Mouse (Mus musculus) small intestine, adult 2 months (tissue): Measurements from ENCODE around the gene Znhit2. TPM values are rescaled to one million over a fixed set of nuclear protein-coding genes. Genes with fewer than 3 reads are reported as not detected.

Experiments
- H3K27ac ChIP-seq: fragments of 200-500 bp; 2 replicates; pipeline ENCODE4 v1.5.1; 2012; ENCODE audit warnings: low read depth, low read length, control low read depth, inconsistent platforms; ENCODE audit not compliant: insufficient read depth
- H3K27me3 ChIP-seq: fragments of 200-500 bp; 2 replicates; pipeline ENCODE4 v1.6.1; 2012; ENCODE audit warnings: mild to moderate bottlenecking, moderate library complexity, low read length, inconsistent platforms; ENCODE audit not compliant: control insufficient read depth, insufficient read depth
- H3K36me3 ChIP-seq: fragments of 200-500 bp; 2 replicates; pipeline ENCODE4 v1.6.1; 2012; ENCODE audit warnings: mild to moderate bottlenecking, low read length, control low read depth, inconsistent platforms; ENCODE audit not compliant: control insufficient read depth, insufficient read depth
- H3K4me1 ChIP-seq: fragments of 200-500 bp; 2 replicates; pipeline ENCODE4 v1.6.1; 2012; ENCODE audit warnings: low read length, inconsistent platforms, mixed read lengths; ENCODE audit not compliant: control insufficient read depth, insufficient read depth, insufficient read length
- H3K4me3 ChIP-seq: fragments of 200-500 bp; 2 replicates; pipeline ENCODE4 v1.5.1; 2012; ENCODE audit warnings: low read depth, mild to moderate bottlenecking, control low read depth, inconsistent platforms, low read length, moderate library complexity
- CTCF ChIP-seq: fragments of 200-500 bp; IDR thresholded peaks from 2 replicates; pipeline ENCODE4 v1.5.1; 2012; ENCODE audit warnings: low read depth, mild to moderate bottlenecking, control low read depth, inconsistent platforms, low read length, moderate library complexity, mixed read lengths; ENCODE audit not compliant: insufficient replicate concordance, insufficient read length; ENCODE audit errors: extremely low read depth
- POLR2A ChIP-seq: fragments of 200-500 bp; IDR thresholded peaks from 2 replicates; pipeline ENCODE4 v1.6.1; 2012; ENCODE audit warnings: low read depth, mild to moderate bottlenecking, control low read depth, inconsistent platforms, low read length, moderate library complexity
- WGBS: fragments of 180-500 bp; shearing (Covaris S2); methylation state at CpG from one replicate; pipeline ENCODE4 v1.1.7; 2018; 5-methylcytosine and 5-hydroxymethylcytosine counted together
- polyA plus RNA-seq: library from polyadenylated mRNA; depleted of rRNA; stranded (reverse); fragments of >200 nt; gene quantifications from 2 replicates; pipeline ENCODE4 v1.2.3, GENCODE M21; 2012

Znhit2 gene
- polyA plus RNA-seq, 1 experiment: 78.1 TPM

DNA sequence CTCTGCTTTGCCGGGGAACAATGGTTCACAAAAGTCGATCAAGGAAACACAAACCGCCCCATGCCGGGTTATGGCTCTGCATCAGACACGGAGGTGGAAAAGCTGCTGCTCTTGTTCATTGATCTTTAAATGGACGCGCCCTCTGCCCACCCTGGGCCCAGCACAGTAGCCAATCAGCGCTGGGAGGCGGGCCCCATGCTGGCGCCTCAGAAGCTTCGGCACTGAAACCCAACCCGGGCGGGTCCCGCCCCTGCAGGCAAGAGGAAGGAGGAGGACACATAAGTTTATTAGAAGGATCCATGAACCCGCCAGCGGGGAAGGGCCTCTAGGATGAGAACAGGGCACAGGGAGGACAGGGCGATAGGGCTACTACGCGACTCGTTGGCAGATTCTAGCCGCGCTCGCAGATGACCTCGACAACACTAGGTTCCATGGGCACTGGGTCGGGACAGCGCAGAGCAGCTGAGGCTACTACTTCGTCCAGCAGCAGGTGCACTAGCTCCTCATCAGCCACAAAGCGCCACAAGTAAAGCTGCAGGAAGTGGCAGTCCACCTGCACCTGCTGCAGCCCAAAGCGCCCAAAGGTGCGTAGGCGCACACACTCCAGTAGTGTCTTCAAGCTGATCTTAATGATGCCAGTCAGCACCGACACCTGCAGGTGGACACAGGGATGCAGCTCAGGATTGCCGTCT, 6.9 kb downstream of the Znhit2 start, which contains the start of gene Tm7sf2:
Tm7sf2 (minus strand) TSS at position 650 of the 692 bp plus-strand sequence.
- 4% methylated on average over 33 of the region's 33 CpGs for WGBS
- peaks cover 21% of the 10 kb centered on the region; the same call in 1 of the 2 replicates for H3K36me3 ChIP-seq
- no peak for TF ChIP-seq CTCF
- TF ChIP-seq POLR2A: peak; percentile 40
- peaks cover 8% of the 10 kb centered on the region for H3K4me1 ChIP-seq
- peak within 1 kb of the TSS; percentile 86 for H3K27ac ChIP-seq
- peak within 1 kb of the TSS; percentile 67 for H3K4me3 ChIP-seq
- no peaks in the 10 kb centered on the region for H3K27me3 ChIP-seq

DNA sequence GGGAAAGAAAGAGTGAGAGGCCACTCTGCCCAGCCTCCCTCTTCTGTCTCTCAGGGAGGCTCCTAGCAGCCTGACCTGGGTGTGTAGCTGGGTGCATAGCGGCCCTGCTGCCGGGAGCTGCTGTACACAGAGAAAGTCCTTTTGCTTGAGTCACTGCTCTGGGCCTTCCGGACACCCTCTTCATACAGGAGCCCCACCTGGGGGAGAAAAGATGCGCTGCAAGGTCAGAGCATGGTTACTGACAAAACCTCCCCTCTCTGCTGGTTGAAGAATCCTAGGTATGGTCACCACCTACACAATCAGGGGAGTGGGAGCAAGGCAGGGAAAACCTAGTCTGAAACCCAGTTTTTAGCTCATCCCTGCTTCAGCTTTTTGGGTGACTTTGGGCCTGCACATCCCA, 8.0 kb downstream of the Znhit2 start:
- H3K27me3 ChIP-seq: no peaks in the 10 kb centered on the region
- H3K4me3 ChIP-seq: no peak overlapping the region
- no peak for TF ChIP-seq POLR2A
- H3K4me1 ChIP-seq: peaks cover 8% of the 10 kb centered on the region
- 74% methylated on average over 4 of the region's 4 CpGs for WGBS
- no peak overlapping the region for H3K27ac ChIP-seq
- peaks cover 27% of the 10 kb centered on the region for H3K36me3 ChIP-seq

DNA sequence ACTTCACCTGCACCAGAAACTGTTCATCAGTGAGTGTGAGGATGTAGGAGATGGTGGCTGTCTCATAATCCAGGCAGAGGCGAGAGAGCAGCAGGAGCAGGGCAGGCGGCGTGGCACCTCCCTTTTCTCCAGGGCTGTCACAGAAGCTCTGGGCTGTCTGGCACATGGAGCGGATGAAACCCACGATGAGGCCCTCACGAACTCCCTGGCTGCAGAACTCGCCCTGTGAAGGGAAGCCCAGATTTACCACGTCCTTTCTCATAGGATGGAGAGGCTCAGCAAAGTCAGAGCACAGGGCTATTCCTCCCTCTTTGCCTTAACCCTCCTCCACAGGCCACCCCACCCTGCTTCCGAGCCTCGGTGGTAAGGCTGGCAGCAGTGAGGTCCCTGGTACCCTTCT, 8.9 kb downstream of the Znhit2 start:
- H3K36me3 ChIP-seq: peaks cover 28% of the 10 kb centered on the region
- H3K27me3 ChIP-seq: no peaks in the 10 kb centered on the region
- H3K4me1 ChIP-seq: peaks cover 8% of the 10 kb centered on the region
- WGBS: 93% methylated on average over 10 of the region's 10 CpGs
- TF ChIP-seq POLR2A (no peak), CTCF (no peak)
- H3K4me3 ChIP-seq: no peak overlapping the region
- H3K27ac ChIP-seq: no peak overlapping the region

DNA sequence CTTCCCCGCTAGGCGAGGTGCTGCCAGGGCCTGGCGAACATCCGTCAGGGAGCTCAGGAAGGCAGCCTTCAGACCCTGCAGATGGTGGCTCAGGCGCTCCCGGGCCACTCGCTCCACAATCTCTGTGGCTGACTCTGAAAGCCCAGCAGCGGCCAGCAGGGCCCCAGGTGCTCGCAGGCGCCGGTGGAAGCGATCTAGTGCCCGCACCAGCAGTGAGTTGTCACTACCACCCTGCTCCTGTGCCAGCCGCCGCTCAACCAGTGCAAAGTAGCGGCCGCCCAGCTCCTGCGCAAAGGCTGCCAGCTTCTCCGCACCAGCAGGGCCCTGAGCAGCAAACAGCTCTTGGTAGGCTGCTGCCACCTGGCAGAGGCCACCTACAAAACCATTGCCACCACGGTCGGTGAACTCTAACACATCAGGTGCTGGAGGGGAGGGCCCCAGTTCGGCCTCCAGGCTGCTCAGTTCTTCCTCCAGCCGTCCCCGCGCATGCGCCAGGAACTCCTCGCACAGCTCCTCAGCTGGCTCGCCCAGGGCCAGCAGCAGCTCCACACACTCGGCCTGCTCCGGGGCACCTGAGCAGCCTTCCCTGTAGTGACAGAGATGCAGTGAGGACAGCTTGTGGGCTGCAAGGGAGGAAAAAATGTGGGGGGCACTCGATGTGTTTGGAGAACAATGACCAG, 9.7 kb downstream of the Znhit2 start:
- no peak overlapping the region for H3K4me3 ChIP-seq
- no peak for TF ChIP-seq CTCF
- no peak for TF ChIP-seq POLR2A
- WGBS: 90% methylated on average over 31 of the region's 31 CpGs

DNA sequence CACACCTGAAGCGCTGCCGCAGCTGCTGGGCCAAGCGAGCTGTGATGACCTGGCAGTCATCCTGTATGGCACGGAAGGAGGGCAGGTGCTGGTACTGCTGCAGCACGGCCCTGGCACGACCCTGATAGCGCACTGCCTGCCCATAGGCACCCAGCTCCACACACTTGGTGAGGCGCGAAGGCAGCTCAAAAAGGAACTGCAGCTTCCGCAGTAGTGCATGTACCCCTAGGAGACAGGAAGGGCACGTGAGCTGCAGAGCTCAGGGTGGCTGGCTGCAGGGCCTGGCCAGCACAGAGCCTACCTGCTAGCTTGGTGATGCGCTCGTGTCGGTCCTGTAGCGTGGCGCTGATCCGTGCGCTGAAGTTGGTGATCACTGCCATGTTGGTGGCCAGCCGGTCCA, 10.3 kb downstream of the Znhit2 start:
- Histone ChIP-seq H3K27ac (no peak overlapping the region), H3K4me3 (no peak overlapping the region), H3K27me3 (no peaks in the 10 kb centered on the region), H3K4me1 (peaks cover 11% of the 10 kb centered on the region), H3K36me3 (peaks cover 33% of the 10 kb centered on the region)
- 95% methylated on average over 19 of the region's 19 CpGs for WGBS
- TF ChIP-seq CTCF (no peak), POLR2A (no peak)

More for the DNA sequence above, 9.7 kb downstream of the Znhit2 start:
- peaks cover 33% of the 10 kb centered on the region for H3K36me3 ChIP-seq
- H3K27ac ChIP-seq: no peak overlapping the region
- peaks cover 8% of the 10 kb centered on the region for H3K4me1 ChIP-seq
- no peaks in the 10 kb centered on the region for H3K27me3 ChIP-seq

DNA sequence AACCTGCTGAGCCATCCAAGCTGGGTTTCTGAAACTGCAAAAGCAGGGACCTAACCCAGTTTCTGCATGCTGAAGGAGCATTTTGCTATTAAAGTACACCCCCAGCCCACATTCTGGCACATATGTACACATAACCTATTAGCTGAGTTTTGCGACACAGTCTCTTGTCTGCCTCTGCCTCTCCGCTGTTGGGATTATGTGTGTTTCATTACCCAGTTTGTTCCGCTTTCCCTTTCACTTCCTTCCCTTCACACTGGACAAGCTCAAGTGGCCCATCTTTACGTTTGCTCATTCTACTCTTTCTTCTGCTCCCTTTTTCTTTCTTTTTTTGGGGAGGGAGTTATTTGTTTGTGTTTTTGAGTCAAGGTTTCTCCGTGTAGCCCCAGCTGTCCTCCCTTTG, 12.9 kb downstream of the Znhit2 start:
- H3K4me1 ChIP-seq: peaks cover 7% of the 10 kb centered on the region
- H3K36me3 ChIP-seq: peaks cover 32% of the 10 kb centered on the region
- no peaks in the 10 kb centered on the region for H3K27me3 ChIP-seq
- TF ChIP-seq POLR2A (no peak), CTCF (no peak)
- no peak overlapping the region for H3K4me3 ChIP-seq
- peak overlapping the region; percentile 17; the same call in 1 of the 2 replicates for H3K27ac ChIP-seq
- 92% methylated on average over 5 of the region's 5 CpGs for WGBS

DNA sequence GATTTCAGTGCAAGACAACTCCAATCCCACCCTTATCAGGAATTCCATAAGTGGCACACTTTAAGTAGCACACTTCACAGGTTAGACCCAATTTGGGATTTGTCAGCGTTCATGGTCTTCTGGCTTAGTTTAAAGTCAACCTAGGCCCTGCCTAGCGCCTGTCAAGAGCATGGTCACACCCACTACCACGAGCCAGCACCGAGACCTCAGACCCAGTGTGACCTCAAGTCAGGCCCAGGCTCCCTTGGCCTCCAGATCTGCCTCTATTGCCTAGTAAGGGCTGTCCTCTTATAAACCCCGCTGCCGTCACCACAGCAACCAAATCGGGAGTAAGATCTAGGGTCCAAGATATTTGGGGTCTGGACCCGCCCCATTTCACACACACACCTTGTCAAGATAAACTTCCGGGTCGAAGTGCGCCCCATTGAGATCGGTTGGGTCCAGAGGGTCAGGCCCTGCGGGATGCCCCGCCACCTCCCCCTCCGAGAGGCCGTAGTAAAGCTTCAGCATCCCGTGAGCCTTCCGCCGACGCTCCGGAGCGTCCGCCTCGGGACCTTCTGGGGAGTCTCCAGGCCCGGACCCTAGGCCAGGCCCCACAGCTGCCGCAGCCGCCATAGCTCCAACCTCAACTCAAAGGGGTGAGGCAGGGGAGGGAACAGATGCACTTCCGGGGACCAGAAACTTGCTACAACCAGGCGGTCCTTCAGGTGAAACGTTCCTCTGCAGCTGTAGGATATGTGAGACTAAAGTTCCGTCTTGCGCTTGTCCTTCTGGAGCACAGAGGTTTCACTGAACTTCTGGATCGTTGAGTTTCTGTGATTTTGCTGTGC, 15.8 kb downstream of the Znhit2 start, which contains the start of gene Vps51:
Vps51 (minus strand) TSS at position 668 of the 830 bp plus-strand sequence.
- H3K4me3 ChIP-seq: peak within 1 kb of the TSS; percentile 94
- peak within 1 kb of the TSS; percentile 87 for H3K27ac ChIP-seq
- peaks cover 7% of the 10 kb centered on the region for H3K4me1 ChIP-seq
- TF ChIP-seq CTCF (no peak), POLR2A (no peak; the same call in 1 of the 2 replicates)
- peaks cover 33% of the 10 kb centered on the region for H3K36me3 ChIP-seq
- WGBS: under 1% methylated on average over 33 of the region's 33 CpGs
- H3K27me3 ChIP-seq: no peaks in the 10 kb centered on the region
